Mouse (Mus musculus): Measurements from ENCODE around the gene Aip. TPM values are rescaled to one million over a fixed set of nuclear protein-coding genes. Genes with fewer than 3 reads are reported as not detected.
A peak's percentile ranks its signal among the peaks of the same experiment; 100 is the strongest.

Aip gene
- polyA plus RNA-seq, 1 experiment from 2014 or later, result 26.8 TPM

- Histone ChIP-seq H3K4me2 (ENCODE audit: low read depth, low read length) (no peak overlapping the region), H3K27ac (ENCODE audit: low read depth) (peak overlapping the region; percentile 74; the same call in 1 of the 2 replicates), H3K4me1 (ENCODE audit: insufficient read depth) (peaks cover 45% of the 10 kb centered on the region), H3K36me3 (replicated peaks; ENCODE audit: insufficient read depth, low read length) (peaks cover 12% of the 10 kb centered on the region), H3K4me3 (ENCODE audit: low read depth, low read length) (no peak overlapping the region), H3K9ac (replicated peaks) (no peak overlapping the region), H3K27me3 (ENCODE audit: insufficient read depth, low read length) (no peaks in the 10 kb centered on the region), H3K9me3 (ENCODE audit: low read length) (no peaks in the 10 kb centered on the region)
- TF ChIP-seq CTCF (IDR thresholded peaks at IDR 0.05; ENCODE audit: low read depth), result no peak
- TF ChIP-seq EP300 (IDR thresholded peaks at IDR 0.05; ENCODE audit: low read depth), result no peak
- 89% methylated on average over 5 of the region's 5 CpGs for WGBS (ENCODE audit: insufficient replicate concordance)
- ATAC-seq (no peak), DNase-seq (no peak)
Measured at GRCm38 (mm10) chr19:4145936-4146335, 20.3 kb upstream of the Aip start.

- Histone ChIP-seq H3K27ac (ENCODE audit: low read depth) (peak overlapping the region; percentile 74), H3K4me1 (ENCODE audit: insufficient read depth) (peaks cover 35% of the 10 kb centered on the region), H3K9me3 (ENCODE audit: low read length) (no peaks in the 10 kb centered on the region), H3K27me3 (ENCODE audit: insufficient read depth, low read length) (no peaks in the 10 kb centered on the region), H3K4me3 (ENCODE audit: low read depth, low read length) (no peak overlapping the region), H3K9ac (replicated peaks) (no peak overlapping the region; the same call in 1 of the 2 replicates), H3K4me2 (ENCODE audit: low read depth, low read length) (no peak overlapping the region), H3K36me3 (replicated peaks; ENCODE audit: insufficient read depth, low read length) (peaks cover under 1% of the 10 kb centered on the region; the same call in 1 of the 2 replicates)
- 61% methylated on average over 16 of the region's 16 CpGs for WGBS (ENCODE audit: insufficient replicate concordance)
- ATAC-seq (no peak; the same call in 1 of the 2 replicates), DNase-seq (peak; percentile 53)
- TF ChIP-seq EP300 (IDR thresholded peaks at IDR 0.05; ENCODE audit: low read depth) (no peak), CTCF (IDR thresholded peaks at IDR 0.05; ENCODE audit: low read depth) (no peak)
Measured at GRCm38 (mm10) chr19:4144550-4145498, 19.2 kb upstream of the Aip start.

- WGBS (ENCODE audit: insufficient replicate concordance), result 47% methylated on average over 7 of the region's 7 CpGs
- TF ChIP-seq CTCF (IDR thresholded peaks at IDR 0.05; ENCODE audit: low read depth) (no peak), EP300 (IDR thresholded peaks at IDR 0.05; ENCODE audit: low read depth) (no peak)
- Histone ChIP-seq H3K27me3 (ENCODE audit: insufficient read depth, low read length) (no peaks in the 10 kb centered on the region), H3K9me3 (ENCODE audit: low read length) (no peaks in the 10 kb centered on the region), H3K9ac (replicated peaks) (no peak within 1 kb of the TSS; the same call in 1 of the 2 replicates), H3K4me3 (ENCODE audit: low read depth, low read length) (no peak within 1 kb of the TSS), H3K4me2 (ENCODE audit: low read depth, low read length) (no peak within 1 kb of the TSS), H3K4me1 (ENCODE audit: insufficient read depth) (peaks cover 24% of the 10 kb centered on the region), H3K27ac (ENCODE audit: low read depth) (peak within 1 kb of the TSS; percentile 74), H3K36me3 (replicated peaks; ENCODE audit: insufficient read depth, low read length) (no peaks in the 10 kb centered on the region)
- ATAC-seq (no peak), DNase-seq (no peak)
Measured at GRCm38 (mm10) chr19:4143759-4144268, 18.2 kb upstream of the Aip start, which contains the start of gene Cabp4. Gene Cabp4 (minus strand): TSS chr19:4144033.

- DNase-seq, result no peak
- Histone ChIP-seq H3K9me3 (ENCODE audit: low read length) (no peaks in the 10 kb centered on the region), H3K27me3 (ENCODE audit: insufficient read depth, low read length) (no peaks in the 10 kb centered on the region), H3K4me1 (ENCODE audit: insufficient read depth) (peaks cover 20% of the 10 kb centered on the region), H3K9ac (replicated peaks) (no peak overlapping the region), H3K27ac (ENCODE audit: low read depth) (no peak overlapping the region), H3K4me2 (ENCODE audit: low read depth, low read length) (no peak overlapping the region), H3K36me3 (replicated peaks; ENCODE audit: insufficient read depth, low read length) (no peaks in the 10 kb centered on the region), H3K4me3 (ENCODE audit: low read depth, low read length) (no peak overlapping the region)
- 79% methylated on average over 18 of the region's 18 CpGs for WGBS (ENCODE audit: insufficient replicate concordance)
- TF ChIP-seq EP300 (IDR thresholded peaks at IDR 0.05; ENCODE audit: low read depth), result no peak
- no peak for TF ChIP-seq CTCF (IDR thresholded peaks at IDR 0.05; ENCODE audit: low read depth)
- no peak for ATAC-seq
Measured at GRCm38 (mm10) chr19:4142416-4143173, 16.9 kb upstream of the Aip start.

- Histone ChIP-seq H3K27ac (ENCODE audit: low read depth) (no peak overlapping the region), H3K9ac (replicated peaks) (no peak overlapping the region), H3K4me1 (ENCODE audit: insufficient read depth) (peaks cover 10% of the 10 kb centered on the region), H3K9me3 (ENCODE audit: low read length) (no peaks in the 10 kb centered on the region), H3K4me3 (ENCODE audit: low read depth, low read length) (no peak overlapping the region), H3K36me3 (replicated peaks; ENCODE audit: insufficient read depth, low read length) (no peaks in the 10 kb centered on the region), H3K4me2 (ENCODE audit: low read depth, low read length) (no peak overlapping the region), H3K27me3 (ENCODE audit: insufficient read depth, low read length) (no peaks in the 10 kb centered on the region)
- ATAC-seq, result no peak
- no peak for DNase-seq
- TF ChIP-seq EP300 (IDR thresholded peaks at IDR 0.05; ENCODE audit: low read depth) (no peak), CTCF (IDR thresholded peaks at IDR 0.05; ENCODE audit: low read depth) (no peak)
- WGBS (ENCODE audit: insufficient replicate concordance), result 66% methylated on average over 6 of the region's 6 CpGs
Measured at GRCm38 (mm10) chr19:4140147-4140546, 14.5 kb upstream of the Aip start.

GRCm38 (mm10) chr19:4139446-4139845 lies 13.8 kb upstream of the Aip start, which contains the start of gene Gpr152:
Gene Gpr152 (plus strand): TSS chr19:4139787.
- Histone ChIP-seq H3K4me1 (ENCODE audit: insufficient read depth) (peaks cover 9% of the 10 kb centered on the region), H3K9ac (replicated peaks) (no peak within 1 kb of the TSS), H3K4me2 (ENCODE audit: low read depth, low read length) (no peak within 1 kb of the TSS), H3K27ac (ENCODE audit: low read depth) (no peak within 1 kb of the TSS), H3K36me3 (replicated peaks; ENCODE audit: insufficient read depth, low read length) (no peaks in the 10 kb centered on the region), H3K9me3 (ENCODE audit: low read length) (no peaks in the 10 kb centered on the region), H3K4me3 (ENCODE audit: low read depth, low read length) (no peak within 1 kb of the TSS), H3K27me3 (ENCODE audit: insufficient read depth, low read length) (no peaks in the 10 kb centered on the region)
- ATAC-seq (no peak), DNase-seq (no peak)
- WGBS (ENCODE audit: insufficient replicate concordance), result 88% methylated on average over 2 of the region's 2 CpGs
- TF ChIP-seq CTCF (IDR thresholded peaks at IDR 0.05; ENCODE audit: low read depth) (no peak), EP300 (IDR thresholded peaks at IDR 0.05; ENCODE audit: low read depth) (no peak)

All from liver, postnatal 0 days (tissue).